Mouse (Mus musculus): ENCODE results near the gene Adamtsl3.

DNA sequence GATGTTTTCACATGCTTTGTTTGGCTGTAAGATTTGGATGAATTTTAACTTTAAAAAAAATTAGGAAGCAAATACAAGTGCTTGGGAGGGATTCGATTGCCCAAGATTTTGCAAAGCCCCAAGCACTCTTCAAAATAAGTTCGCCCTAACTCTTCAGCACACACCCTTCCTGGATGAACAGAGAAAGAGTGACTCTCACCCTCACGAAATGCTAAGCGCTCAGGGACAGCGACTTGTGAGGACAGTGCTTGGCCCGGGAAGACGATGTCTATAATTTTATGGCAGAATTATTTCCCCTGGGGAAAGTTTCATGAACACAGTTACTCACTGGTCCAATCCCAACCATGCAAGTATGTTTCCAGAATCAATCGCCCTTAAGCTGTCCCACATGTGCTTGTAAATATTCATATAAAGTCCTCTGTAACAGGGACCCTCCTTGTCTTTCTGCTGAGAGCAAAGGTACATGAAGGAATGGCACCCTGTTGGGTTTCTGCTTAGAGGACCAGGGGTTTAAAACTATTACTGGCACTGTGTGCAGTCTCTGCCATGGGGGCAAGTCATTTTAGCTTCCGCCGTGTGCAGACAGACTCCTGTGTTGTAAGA lies 127.5 kb downstream of the Adamtsl3 start:
- TF ChIP-seq CTCF (IDR thresholded peaks at IDR 0.05; ENCODE audit: extremely low read depth, insufficient read depth, low read length) (no peak), POLR2A (IDR thresholded peaks at IDR 0.05; ENCODE audit: extremely low read depth, insufficient read depth, low read length) (no peak)

Data from cortical plate, adult 2 months (tissue).